Mouse (Mus musculus) naive thymus-derived CD4-positive, alpha-beta T cell, adult 2 months (primary cell): ENCODE data around the gene Plekha3.

Source experiments
- DNase-seq: peaks from one replicate; pipeline ENCODE4 v3.0.0-alpha.2; 2011; ENCODE audit warnings: low read depth

The Plekha3 gene

GRCm38 (mm10) chr2:76676401-76677226 lies 1.5 kb downstream of the Plekha3 start:
- peak; percentile 12 for DNase-seq

- no peak for DNase-seq
Measured at GRCm38 (mm10) chr2:76682301-76682700, 7.2 kb downstream of the Plekha3 start.

DNA sequence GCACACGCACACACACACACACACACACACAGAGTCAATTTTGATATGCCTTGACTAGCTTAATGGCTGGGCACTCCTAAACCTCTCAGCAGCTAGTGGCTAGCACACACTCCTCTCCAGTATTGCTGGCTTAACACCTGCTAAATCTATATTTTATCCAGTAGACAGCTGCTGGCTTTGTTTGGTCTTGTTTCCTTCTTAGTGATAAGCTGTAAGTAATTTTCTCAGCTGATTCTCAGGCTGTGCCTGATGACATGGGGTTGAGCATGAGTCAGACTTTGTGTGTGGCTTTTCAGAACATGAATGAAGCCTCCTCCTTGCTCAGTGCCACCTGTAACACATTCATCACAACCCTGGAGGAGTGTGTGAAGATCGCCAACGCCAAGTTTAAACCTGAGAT lies 11.9 kb downstream of the Plekha3 start:
- DNase-seq: no peak

- DNase-seq: no peak
Measured at GRCm38 (mm10) chr2:76687608-76688007, 12.5 kb downstream of the Plekha3 start.

DNA sequence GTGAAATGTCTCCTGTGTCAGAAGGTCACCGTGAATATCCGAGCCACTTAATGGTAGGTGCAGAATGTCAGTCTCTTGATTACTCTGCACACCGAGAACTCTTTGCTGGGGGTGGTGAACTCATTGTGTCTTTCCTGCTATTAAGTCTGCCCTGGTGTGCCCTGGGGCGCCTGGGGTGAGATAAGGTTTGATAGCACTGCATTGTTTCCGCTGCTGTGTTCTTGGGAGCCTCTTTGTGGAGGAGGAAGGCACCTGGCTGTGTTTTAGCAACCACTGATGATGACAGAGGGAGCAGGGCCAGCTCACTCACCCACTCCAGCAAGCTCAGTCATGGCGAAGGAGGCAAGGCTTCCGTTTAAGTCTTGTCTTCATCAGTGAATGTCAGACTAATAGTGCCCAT lies 13.1 kb downstream of the Plekha3 start:
- no peak for DNase-seq

DNA sequence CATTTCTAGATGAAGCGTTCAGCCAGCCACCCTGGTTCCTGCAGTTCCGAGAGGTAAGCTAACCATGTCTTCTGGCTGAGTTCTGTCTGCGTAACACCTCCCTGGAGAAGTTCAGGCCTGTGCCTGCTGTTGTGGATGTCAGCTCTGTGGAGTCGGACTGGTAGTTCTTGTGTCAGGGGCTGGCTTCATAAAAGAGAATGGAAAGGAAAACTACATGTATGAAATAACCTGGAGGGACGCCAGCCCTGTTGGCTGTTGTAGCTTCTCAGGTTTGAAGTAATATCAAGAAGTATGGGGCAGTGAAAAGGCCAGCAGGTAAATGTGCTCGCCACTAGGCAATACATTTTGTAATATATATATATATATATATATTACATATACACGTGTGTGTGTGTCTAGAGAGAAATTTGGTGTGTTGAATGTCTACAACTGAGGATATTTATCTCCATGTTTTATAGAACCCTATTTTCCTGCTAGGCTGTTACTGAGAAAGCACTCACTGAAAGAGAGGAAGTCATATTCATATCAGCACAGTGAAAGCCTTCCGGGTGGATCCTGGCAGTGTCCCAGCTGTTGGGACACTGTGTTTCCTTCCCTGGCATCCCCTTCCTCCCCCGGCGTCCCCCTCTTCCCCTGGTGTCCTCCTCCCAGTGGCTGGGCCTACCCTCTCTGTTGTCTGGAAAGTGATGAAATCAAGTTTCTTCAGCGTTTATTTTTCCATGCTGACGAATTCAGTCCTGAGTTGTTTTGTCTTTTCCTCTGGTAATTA lies 15.5 kb downstream of the Plekha3 start:
- DNase-seq: no peak

- DNase-seq: no peak
Measured at GRCm38 (mm10) chr2:76693765-76694164, 18.7 kb downstream of the Plekha3 start.

DNA sequence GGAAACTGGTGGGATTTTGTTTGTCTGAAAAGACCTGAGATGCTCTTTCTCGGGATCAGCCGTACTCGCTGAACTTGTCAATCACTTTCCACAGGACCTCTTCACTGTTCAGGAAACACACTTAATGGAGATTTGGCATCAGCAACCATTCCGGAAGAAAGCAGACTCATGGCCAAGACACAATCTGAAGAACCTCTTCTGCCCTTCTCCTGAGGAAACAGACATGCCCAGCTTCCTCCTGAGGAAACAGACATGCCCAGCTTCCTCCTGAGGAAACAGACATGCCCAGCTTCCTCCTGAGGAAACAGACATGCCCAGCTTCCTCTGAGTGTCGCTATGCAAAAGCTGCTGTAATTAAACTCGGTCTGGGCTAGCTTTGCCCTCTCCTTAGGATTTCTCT lies 20.2 kb downstream of the Plekha3 start:
- DNase-seq: no peak

DNA sequence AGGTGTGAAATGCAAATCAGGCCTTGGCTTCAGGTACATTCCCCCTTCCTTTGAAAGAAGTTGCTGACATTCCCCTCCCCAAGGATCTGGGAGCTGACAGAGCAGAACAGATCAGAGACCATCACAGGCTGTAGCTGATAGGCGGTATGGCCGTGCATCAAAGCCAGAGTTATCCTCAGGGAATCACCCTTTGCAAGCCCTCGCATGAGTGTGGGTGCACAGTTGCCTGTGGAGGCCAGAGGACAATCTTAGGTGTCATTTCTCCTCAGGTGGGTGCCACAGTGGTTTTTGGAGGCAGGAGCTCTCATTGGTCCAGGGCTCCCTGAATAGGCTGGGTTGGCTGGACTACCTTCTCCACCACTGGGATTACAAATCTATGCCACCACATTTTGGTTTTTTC lies 27.1 kb downstream of the Plekha3 start:
- no peak for DNase-seq

DNA sequence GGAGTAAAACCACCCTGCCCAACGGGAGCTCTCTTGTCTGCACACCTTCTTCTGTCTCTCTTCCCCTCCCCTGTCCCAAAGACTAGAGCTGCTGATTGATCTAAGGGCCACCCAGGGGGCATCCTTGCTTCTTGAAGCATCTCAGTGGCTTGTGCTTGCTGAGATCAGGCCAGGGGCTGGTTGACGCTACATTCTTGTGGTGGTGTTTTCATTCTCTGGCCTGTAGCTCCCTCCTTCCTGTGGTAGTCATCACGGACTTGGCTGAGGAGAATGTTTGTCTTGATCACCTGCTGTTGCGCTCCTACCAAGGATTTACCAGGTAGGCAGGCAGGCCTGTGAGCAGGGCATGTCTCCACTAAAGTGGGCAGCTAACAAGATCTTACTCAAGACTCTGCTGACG lies 27.7 kb downstream of the Plekha3 start:
- no peak for DNase-seq

- DNase-seq: no peak
Measured at GRCm38 (mm10) chr2:76705655-76706054, 30.6 kb downstream of the Plekha3 start.

GRCm38 (mm10) chr2:76708512-76708911 lies 33.4 kb downstream of the Plekha3 start:
- DNase-seq: no peak

DNA sequence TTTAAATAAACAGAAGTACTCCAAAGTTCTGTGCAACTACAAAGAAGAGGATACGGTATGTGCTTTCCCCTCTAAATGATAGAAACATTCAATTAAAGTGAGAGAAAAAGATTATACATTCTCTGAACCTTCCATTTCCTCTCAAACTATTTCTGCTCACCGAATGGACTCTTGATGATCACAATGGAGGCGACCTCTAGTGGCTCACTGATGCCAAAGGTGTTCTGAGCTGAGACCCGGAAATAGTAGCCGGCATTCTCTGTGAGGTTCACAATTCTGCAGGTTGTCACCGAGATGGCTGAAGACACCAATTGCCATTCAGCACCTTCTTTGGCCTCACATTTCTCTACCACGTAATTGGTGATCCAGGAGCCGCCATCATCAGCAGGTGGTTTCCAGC lies 39.9 kb downstream of the Plekha3 start:
- no peak for DNase-seq

DNA sequence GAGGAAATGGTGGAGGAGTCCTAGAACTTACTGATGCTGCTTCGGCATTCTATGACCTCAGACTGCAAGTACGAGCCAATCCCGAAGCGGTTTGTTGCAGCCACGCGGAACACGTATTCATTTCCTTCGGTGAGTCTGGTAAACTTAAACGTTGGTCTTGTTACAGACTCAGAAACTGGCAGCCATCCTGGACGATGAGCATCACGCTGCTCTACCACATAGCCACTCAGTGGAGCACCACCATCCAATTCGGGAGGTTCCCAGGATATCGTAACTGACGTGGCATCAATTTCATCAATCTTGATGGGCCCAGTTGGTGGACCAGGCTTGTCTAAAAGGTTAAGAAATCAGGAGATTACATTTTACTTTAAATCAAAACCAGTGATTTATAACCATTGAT lies 44.6 kb downstream of the Plekha3 start:
- no peak for DNase-seq
